Mouse (Mus musculus): ENCODE results near the gene Gm28374. TPM values are rescaled to one million over a fixed set of nuclear protein-coding genes. Genes with fewer than 3 reads are reported as not detected.

Gene Gm28374
- polyA plus RNA-seq, 1 experiment: 0.44 TPM

- no peak overlapping the region for H3ac ChIP-seq (ENCODE audit: control insufficient read depth, insufficient read length, low read depth)
- peaks cover 20% of the 10 kb centered on the region for H3K79me2 ChIP-seq (ENCODE audit: control insufficient read depth, insufficient read depth)
- TF ChIP-seq MYOD1 (IDR thresholded peaks at IDR 0.05; ENCODE audit: control insufficient read depth, insufficient read length, low read depth) (no peak), MAX (IDR thresholded peaks at IDR 0.05) (no peak), FOSL1 (IDR thresholded peaks at IDR 0.05; ENCODE audit: insufficient read depth, low read length, poor library complexity, severe bottlenecking) (no peak), CEBPB (IDR thresholded peaks at IDR 0.05; ENCODE audit: low read depth) (no peak), USF1 (IDR thresholded peaks at IDR 0.05; ENCODE audit: low read depth) (no peak), CTCF (IDR thresholded peaks at IDR 0.05; ENCODE audit: control insufficient read depth, insufficient read depth, insufficient read length) (no peak), MYOG (IDR thresholded peaks at IDR 0.05; ENCODE audit: control insufficient read depth, extremely low read depth, insufficient read length) (no peak)
- H3K4me3 ChIP-seq (ENCODE audit: insufficient read depth, poor library complexity, severe bottlenecking): no peak overlapping the region
- peaks cover 57% of the 10 kb centered on the region for H3K36me3 ChIP-seq (ENCODE audit: control insufficient read depth, insufficient read depth)
- peaks cover 14% of the 10 kb centered on the region for H3K79me3 ChIP-seq (ENCODE audit: low read depth)
- no peaks in the 10 kb centered on the region for H3K27me3 ChIP-seq (ENCODE audit: control insufficient read depth, insufficient read depth, insufficient read length)
Measured at GRCm38 (mm10) chr19:6048681-6049410, 33.2 kb downstream of the Gm28374 start.

- Histone ChIP-seq H3K79me2 (ENCODE audit: control insufficient read depth, insufficient read depth) (peaks cover 20% of the 10 kb centered on the region), H3K79me3 (ENCODE audit: low read depth) (peaks cover 14% of the 10 kb centered on the region), H3ac (ENCODE audit: control insufficient read depth, insufficient read length, low read depth) (peak overlapping the region; percentile 71), H3K27me3 (ENCODE audit: control insufficient read depth, insufficient read depth, insufficient read length) (no peaks in the 10 kb centered on the region), H3K4me3 (ENCODE audit: insufficient read depth, poor library complexity, severe bottlenecking) (peak overlapping the region; percentile 87), H3K36me3 (ENCODE audit: control insufficient read depth, insufficient read depth) (peaks cover 46% of the 10 kb centered on the region)
- no peak for TF ChIP-seq CTCF (IDR thresholded peaks at IDR 0.05; ENCODE audit: control insufficient read depth, insufficient read depth, insufficient read length)
- TF ChIP-seq MYOD1 (IDR thresholded peaks at IDR 0.05; ENCODE audit: control insufficient read depth, insufficient read length, low read depth): no peak
- TF ChIP-seq MAX (IDR thresholded peaks at IDR 0.05): no peak
- TF ChIP-seq CEBPB (IDR thresholded peaks at IDR 0.05; ENCODE audit: low read depth): no peak
- TF ChIP-seq USF1 (IDR thresholded peaks at IDR 0.05; ENCODE audit: low read depth): no peak
- no peak for TF ChIP-seq FOSL1 (IDR thresholded peaks at IDR 0.05; ENCODE audit: insufficient read depth, low read length, poor library complexity, severe bottlenecking)
- no peak for TF ChIP-seq MYOG (IDR thresholded peaks at IDR 0.05; ENCODE audit: control insufficient read depth, extremely low read depth, insufficient read length)
Measured at GRCm38 (mm10) chr19:6047899-6048166, 34.2 kb downstream of the Gm28374 start.

GRCm38 (mm10) chr19:6047154-6047898 is 34.7 kb downstream of the Gm28374 start:
- Histone ChIP-seq H3K36me3 (ENCODE audit: control insufficient read depth, insufficient read depth) (peaks cover 41% of the 10 kb centered on the region), H3K4me3 (ENCODE audit: insufficient read depth, poor library complexity, severe bottlenecking) (peak overlapping the region; percentile 87), H3K79me3 (ENCODE audit: low read depth) (peaks cover 14% of the 10 kb centered on the region), H3ac (ENCODE audit: control insufficient read depth, insufficient read length, low read depth) (peak overlapping the region; percentile 96), H3K27me3 (ENCODE audit: control insufficient read depth, insufficient read depth, insufficient read length) (no peaks in the 10 kb centered on the region), H3K79me2 (ENCODE audit: control insufficient read depth, insufficient read depth) (peaks cover 20% of the 10 kb centered on the region)
- TF ChIP-seq MYOD1 (IDR thresholded peaks at IDR 0.05; ENCODE audit: control insufficient read depth, insufficient read length, low read depth): no peak
- no peak for TF ChIP-seq MYOG (IDR thresholded peaks at IDR 0.05; ENCODE audit: control insufficient read depth, extremely low read depth, insufficient read length)
- TF ChIP-seq MAX (IDR thresholded peaks at IDR 0.05): no peak
- TF ChIP-seq CEBPB (IDR thresholded peaks at IDR 0.05; ENCODE audit: low read depth): no peak
- no peak for TF ChIP-seq CTCF (IDR thresholded peaks at IDR 0.05; ENCODE audit: control insufficient read depth, insufficient read depth, insufficient read length)
- no peak for TF ChIP-seq FOSL1 (IDR thresholded peaks at IDR 0.05; ENCODE audit: insufficient read depth, low read length, poor library complexity, severe bottlenecking)
- no peak for TF ChIP-seq USF1 (IDR thresholded peaks at IDR 0.05; ENCODE audit: low read depth)

- TF ChIP-seq MYOG (IDR thresholded peaks at IDR 0.05; ENCODE audit: control insufficient read depth, extremely low read depth, insufficient read length) (no peak), MYOD1 (IDR thresholded peaks at IDR 0.05; ENCODE audit: control insufficient read depth, insufficient read length, low read depth) (no peak), CTCF (IDR thresholded peaks at IDR 0.05; ENCODE audit: control insufficient read depth, insufficient read depth, insufficient read length) (no peak), MAX (IDR thresholded peaks at IDR 0.05) (no peak), CEBPB (IDR thresholded peaks at IDR 0.05; ENCODE audit: low read depth) (no peak), USF1 (IDR thresholded peaks at IDR 0.05; ENCODE audit: low read depth) (no peak), FOSL1 (IDR thresholded peaks at IDR 0.05; ENCODE audit: insufficient read depth, low read length, poor library complexity, severe bottlenecking) (no peak)
- H3K4me3 ChIP-seq (ENCODE audit: insufficient read depth, poor library complexity, severe bottlenecking): peak within 1 kb of the TSS; percentile 87
- H3K79me2 ChIP-seq (ENCODE audit: control insufficient read depth, insufficient read depth): peaks cover 20% of the 10 kb centered on the region
Measured at GRCm38 (mm10) chr19:6046294-6047153, 35.5 kb downstream of the Gm28374 start, which contains the start of gene Syvn1. Gene Syvn1, plus strand, starts transcription at chr19:6046576.

More at GRCm38 (mm10) chr19:6046294-6047153, 35.5 kb downstream of the Gm28374 start, which contains the start of gene Syvn1:
- Histone ChIP-seq H3K36me3 (ENCODE audit: control insufficient read depth, insufficient read depth) (peaks cover 33% of the 10 kb centered on the region), H3K27me3 (ENCODE audit: control insufficient read depth, insufficient read depth, insufficient read length) (no peaks in the 10 kb centered on the region), H3ac (ENCODE audit: control insufficient read depth, insufficient read length, low read depth) (peak within 1 kb of the TSS; percentile 96), H3K79me3 (ENCODE audit: low read depth) (peaks cover 14% of the 10 kb centered on the region)

Measured in C2C12 (cell line).